Mouse (Mus musculus) midbrain, embryonic 10.5 days (tissue): Measurements from ENCODE around the gene Dgke. TPM values are rescaled to one million over a fixed set of nuclear protein-coding genes. Genes with fewer than 3 reads are reported as not detected.
"Not testable (repeated sequence)": the region's sequence is repeated elsewhere in the genome, so short reads cannot be mapped to it uniquely, and the experiment has no call there.

Experiments
- DNase-seq: peaks from one replicate; pipeline ENCODE4 v3.0.0-alpha.2; 2017; ENCODE audit warnings: low spot score
- H3K27ac ChIP-seq: fragments of 300-500 bp; sonication (generic); replicated peaks from 2 replicates; pipeline ENCODE4 v1.5.1; 2016; ENCODE audit warnings: mild to moderate bottlenecking
- H3K27me3 ChIP-seq: fragments of 300-500 bp; sonication (generic); 2 replicates; pipeline ENCODE4 v1.6.1; 2016; ENCODE audit warnings: low read depth, mild to moderate bottlenecking; ENCODE audit not compliant: poor library complexity, severe bottlenecking
- H3K36me3 ChIP-seq: fragments of 300-500 bp; sonication (generic); 2 replicates; pipeline ENCODE4 v1.6.1; 2016; ENCODE audit warnings: mild to moderate bottlenecking, moderate library complexity
- H3K4me1 ChIP-seq: fragments of 300-500 bp; sonication (generic); 2 replicates; pipeline ENCODE4 v1.6.1; 2016
- H3K4me3 ChIP-seq: fragments of 300-500 bp; sonication (generic); 2 replicates; pipeline ENCODE4 v1.5.1; 2016; ENCODE audit warnings: mild to moderate bottlenecking, moderate library complexity
- H3K9me3 ChIP-seq: fragments of 300-500 bp; sonication (generic); replicated peaks from 2 replicates; pipeline ENCODE4 v1.6.1; 2016; ENCODE audit warnings: mild to moderate bottlenecking
- WGBS: fragments of 180-500 bp; shearing (Covaris S2); methylation state at CpG from one replicate; pipeline ENCODE4 v1.1.7; 2016; 5-methylcytosine and 5-hydroxymethylcytosine counted together
- polyA plus RNA-seq: library from polyadenylated mRNA; unstranded; fragments of >200 nt; fragmentation: Nextera tagmentation; extraction: Ambion mirVana; gene quantifications from 2 replicates; pipeline ENCODE4 v1.2.1, GENCODE M21; 2016

Gene Dgke
- polyA plus RNA-seq, 1 experiment from 2014 or later: 4.2 TPM

- peaks cover 90% of the 10 kb centered on the region for H3K36me3 ChIP-seq
- no peak overlapping the region for H3K27ac ChIP-seq
- H3K27me3 ChIP-seq: no peaks in the 10 kb centered on the region
- H3K4me3 ChIP-seq: no peak overlapping the region
- no peaks in the 10 kb centered on the region for H3K4me1 ChIP-seq
- H3K9me3 ChIP-seq: peaks cover 6% of the 10 kb centered on the region
- 92% methylated on average over 3 of the region's 3 CpGs for WGBS
- no peak for DNase-seq
Observed at GRCm38 (mm10) chr11:89046021-89046420, 20.6 kb downstream of the Dgke start.

- peaks cover 90% of the 10 kb centered on the region for H3K36me3 ChIP-seq
- not testable (repeated sequence) for H3K27me3 ChIP-seq, H3K4me3 ChIP-seq, H3K27ac ChIP-seq, DNase-seq, H3K4me1 ChIP-seq, H3K9me3 ChIP-seq
- 95% methylated on average over 3 of the region's 3 CpGs for WGBS
Observed at GRCm38 (mm10) chr11:89045501-89045900, 21.1 kb downstream of the Dgke start.

- WGBS: 91% methylated on average over 7 of the region's 7 CpGs
- no peak overlapping the region for H3K27ac ChIP-seq
- peaks cover 88% of the 10 kb centered on the region for H3K36me3 ChIP-seq
- H3K4me3 ChIP-seq: no peak overlapping the region
- no peaks in the 10 kb centered on the region for H3K4me1 ChIP-seq
- no peak for DNase-seq
- H3K9me3 ChIP-seq: peaks cover 6% of the 10 kb centered on the region
- H3K27me3 ChIP-seq: no peaks in the 10 kb centered on the region
Observed at GRCm38 (mm10) chr11:89043046-89043445, 23.6 kb downstream of the Dgke start.

GRCm38 (mm10) chr11:89041073-89041472 is 25.6 kb downstream of the Dgke start:
- H3K36me3 ChIP-seq: peaks cover 80% of the 10 kb centered on the region
- H3K9me3 ChIP-seq, DNase-seq, H3K27me3 ChIP-seq, H3K4me1 ChIP-seq, H3K4me3 ChIP-seq, H3K27ac ChIP-seq: not testable (repeated sequence)
- WGBS: 89% methylated on average over 6 of the region's 7 CpGs

GRCm38 (mm10) chr11:89039325-89039724 is 27.3 kb downstream of the Dgke start:
- DNase-seq: no peak
- WGBS: 38% methylated on average over 3 of the region's 3 CpGs
- H3K27ac ChIP-seq: no peak overlapping the region
- no peaks in the 10 kb centered on the region for H3K9me3 ChIP-seq
- H3K4me3 ChIP-seq: no peak overlapping the region
- H3K27me3 ChIP-seq: no peaks in the 10 kb centered on the region
- peaks cover 63% of the 10 kb centered on the region for H3K36me3 ChIP-seq
- no peaks in the 10 kb centered on the region for H3K4me1 ChIP-seq

GRCm38 (mm10) chr11:89038496-89038895 is 28.2 kb downstream of the Dgke start:
- no peak overlapping the region for H3K4me3 ChIP-seq
- no peak overlapping the region for H3K27ac ChIP-seq
- no peaks in the 10 kb centered on the region for H3K27me3 ChIP-seq
- H3K4me1 ChIP-seq: no peaks in the 10 kb centered on the region
- WGBS: 93% methylated on average over 6 of the region's 6 CpGs
- H3K36me3 ChIP-seq: peaks cover 54% of the 10 kb centered on the region
- DNase-seq: no peak
- no peaks in the 10 kb centered on the region for H3K9me3 ChIP-seq

- Histone ChIP-seq H3K4me1 (peaks cover 1% of the 10 kb centered on the region; the same call in 1 of the 2 replicates), H3K27ac (no peak overlapping the region), H3K36me3 (peaks cover 31% of the 10 kb centered on the region), H3K9me3 (no peaks in the 10 kb centered on the region), H3K4me3 (no peak overlapping the region), H3K27me3 (no peaks in the 10 kb centered on the region)
- WGBS: 85% methylated on average over 3 of the region's 3 CpGs
- no peak for DNase-seq
Observed at GRCm38 (mm10) chr11:89035552-89035951, 31.1 kb downstream of the Dgke start.

GRCm38 (mm10) chr11:89034592-89034991 is 32.1 kb downstream of the Dgke start:
- Histone ChIP-seq H3K4me3 (no peak overlapping the region), H3K36me3 (peaks cover 21% of the 10 kb centered on the region), H3K27me3 (no peaks in the 10 kb centered on the region), H3K9me3 (no peaks in the 10 kb centered on the region), H3K27ac (no peak overlapping the region), H3K4me1 (peaks cover 5% of the 10 kb centered on the region; the same call in 1 of the 2 replicates)
- no peak for DNase-seq

- Histone ChIP-seq H3K36me3 (no peaks in the 10 kb centered on the region; the same call in 1 of the 2 replicates), H3K27ac (no peak overlapping the region), H3K27me3 (no peaks in the 10 kb centered on the region), H3K4me1 (peaks cover 5% of the 10 kb centered on the region; the same call in 1 of the 2 replicates), H3K4me3 (no peak overlapping the region), H3K9me3 (no peaks in the 10 kb centered on the region)
- 94% methylated on average over 1 of the region's 1 CpGs for WGBS
- DNase-seq: no peak
Observed at GRCm38 (mm10) chr11:89031189-89031588, 35.5 kb downstream of the Dgke start.

GRCm38 (mm10) chr11:89030552-89030951 is 36.1 kb downstream of the Dgke start:
- Histone ChIP-seq H3K36me3 (no peaks in the 10 kb centered on the region), H3K4me3 (no peak overlapping the region), H3K4me1 (peaks cover 5% of the 10 kb centered on the region; the same call in 1 of the 2 replicates), H3K27me3 (no peaks in the 10 kb centered on the region), H3K9me3 (no peaks in the 10 kb centered on the region), H3K27ac (no peak overlapping the region)
- DNase-seq: no peak
- WGBS: 76% methylated on average over 6 of the region's 6 CpGs

GRCm38 (mm10) chr11:89028871-89029405 is 37.7 kb downstream of the Dgke start:
- H3K4me3 ChIP-seq: no peak overlapping the region
- H3K27ac ChIP-seq: no peak overlapping the region; the same call in 1 of the 2 replicates
- no peaks in the 10 kb centered on the region for H3K36me3 ChIP-seq
- 66% methylated on average over 10 of the region's 10 CpGs for WGBS
- H3K4me1 ChIP-seq: peaks cover 5% of the 10 kb centered on the region; the same call in 1 of the 2 replicates
- no peaks in the 10 kb centered on the region for H3K27me3 ChIP-seq
- no peak for DNase-seq
- no peaks in the 10 kb centered on the region for H3K9me3 ChIP-seq

GRCm38 (mm10) chr11:89027955-89028361 is 38.7 kb downstream of the Dgke start:
- WGBS: 81% methylated on average over 10 of the region's 10 CpGs
- DNase-seq: no peak
- no peak overlapping the region for H3K4me3 ChIP-seq
- no peaks in the 10 kb centered on the region for H3K27me3 ChIP-seq
- no peak overlapping the region for H3K27ac ChIP-seq
- H3K36me3 ChIP-seq: no peaks in the 10 kb centered on the region
- H3K9me3 ChIP-seq: no peaks in the 10 kb centered on the region
- peaks cover 5% of the 10 kb centered on the region; the same call in 1 of the 2 replicates for H3K4me1 ChIP-seq

GRCm38 (mm10) chr11:89026117-89026516 is 40.5 kb downstream of the Dgke start:
- Histone ChIP-seq H3K4me3 (no peak overlapping the region), H3K9me3 (no peaks in the 10 kb centered on the region)
- WGBS: 94% methylated on average over 3 of the region's 3 CpGs

GRCm38 (mm10) chr11:89025603-89026002 is 41.0 kb downstream of the Dgke start:
- 82% methylated on average over 3 of the region's 3 CpGs for WGBS
- no peak overlapping the region for H3K4me3 ChIP-seq
- no peaks in the 10 kb centered on the region for H3K36me3 ChIP-seq
- no peak overlapping the region for H3K27ac ChIP-seq
- H3K4me1 ChIP-seq: peaks cover 16% of the 10 kb centered on the region
- no peaks in the 10 kb centered on the region for H3K27me3 ChIP-seq
- no peaks in the 10 kb centered on the region for H3K9me3 ChIP-seq
- no peak for DNase-seq

More at GRCm38 (mm10) chr11:89026117-89026516, 40.5 kb downstream of the Dgke start:
- Histone ChIP-seq H3K27me3 (no peaks in the 10 kb centered on the region), H3K4me1 (peaks cover 12% of the 10 kb centered on the region), H3K27ac (no peak overlapping the region), H3K36me3 (no peaks in the 10 kb centered on the region)
- no peak for DNase-seq
